Mouse (Mus musculus): ENCODE measurements around the gene Cyct. TPM values are rescaled to one million over a fixed set of nuclear protein-coding genes. Genes with fewer than 3 reads are reported as not detected.

Gene Cyct
- polyA plus RNA-seq, 1 experiment from 2014 or later: not detected

GRCm38 (mm10) chr2:76342146-76342545 is 18.1 kb downstream of the Cyct start:
- Histone ChIP-seq H3K4me2 (replicated peaks; ENCODE audit: low read depth, low read length) (no peak overlapping the region), H3K4me3 (ENCODE audit: low read depth, low read length) (no peak overlapping the region), H3K36me3 (ENCODE audit: insufficient read depth, low read length) (no peaks in the 10 kb centered on the region), H3K27ac (ENCODE audit: low read length) (no peak overlapping the region), H3K27me3 (replicated peaks; ENCODE audit: insufficient read depth, low read length) (0 out of 2 replicates have a peak, but pooled peaks cover 3% of the 10 kb centered on the region), H3K9me3 (ENCODE audit: low read length) (no peaks in the 10 kb centered on the region), H3K4me1 (ENCODE audit: insufficient read depth, low read depth, low read length) (no peaks in the 10 kb centered on the region), H3K9ac (replicated peaks; ENCODE audit: low read depth) (no peak overlapping the region)
- ATAC-seq (no peak), DNase-seq (ENCODE audit: low spot score) (no peak)
- TF ChIP-seq EP300 (IDR thresholded peaks at IDR 0.05): no peak
- TF ChIP-seq CTCF (IDR thresholded peaks at IDR 0.05): no peak
- 84% methylated on average over 9 of the region's 9 CpGs for whole genome bisulfite sequencing

- Histone ChIP-seq H3K9me3 (ENCODE audit: low read length) (no peaks in the 10 kb centered on the region), H3K36me3 (ENCODE audit: insufficient read depth, low read length) (no peaks in the 10 kb centered on the region), H3K27me3 (replicated peaks; ENCODE audit: insufficient read depth, low read length) (0 out of 2 replicates have a peak, but pooled peaks cover 3% of the 10 kb centered on the region), H3K4me2 (replicated peaks; ENCODE audit: low read depth, low read length) (peak within 1 kb of the TSS; percentile 76), H3K4me3 (ENCODE audit: low read depth, low read length) (peak within 1 kb of the TSS; percentile 39), H3K4me1 (ENCODE audit: insufficient read depth, low read depth, low read length) (no peaks in the 10 kb centered on the region), H3K27ac (ENCODE audit: low read length) (no peak within 1 kb of the TSS), H3K9ac (replicated peaks; ENCODE audit: low read depth) (no peak within 1 kb of the TSS)
- DNase-seq (ENCODE audit: low spot score): peak; percentile 50
- WGBS: 18% methylated on average over 35 of the region's 41 CpGs
- TF ChIP-seq CTCF (IDR thresholded peaks at IDR 0.05) (no peak), EP300 (IDR thresholded peaks at IDR 0.05) (no peak)
- peak; percentile 80 for ATAC-seq
Observed at GRCm38 (mm10) chr2:76338215-76339156, 21.8 kb downstream of the Cyct start, which contains the start of gene Pde11a. TSS of gene Pde11a (minus strand) at chr2:76338774.

GRCm38 (mm10) chr2:76334596-76334995 is 25.7 kb downstream of the Cyct start:
- no peak overlapping the region for H3K9ac ChIP-seq (replicated peaks; ENCODE audit: low read depth)
- H3K4me3 ChIP-seq (ENCODE audit: low read depth, low read length): no peak overlapping the region
- ATAC-seq: no peak
- no peak overlapping the region for H3K4me2 ChIP-seq (replicated peaks; ENCODE audit: low read depth, low read length)
- H3K27ac ChIP-seq (ENCODE audit: low read length): no peak overlapping the region
- 0 out of 2 replicates have a peak, but pooled peaks cover 3% of the 10 kb centered on the region for H3K27me3 ChIP-seq (replicated peaks; ENCODE audit: insufficient read depth, low read length)
- no peaks in the 10 kb centered on the region for H3K9me3 ChIP-seq (ENCODE audit: low read length)
- TF ChIP-seq EP300 (IDR thresholded peaks at IDR 0.05) (no peak), CTCF (IDR thresholded peaks at IDR 0.05) (peak; percentile 36; the same call in 1 of the 2 replicates)
- H3K36me3 ChIP-seq (ENCODE audit: insufficient read depth, low read length): no peaks in the 10 kb centered on the region
- no peak for DNase-seq (ENCODE audit: low spot score)
- H3K4me1 ChIP-seq (ENCODE audit: insufficient read depth, low read depth, low read length): no peaks in the 10 kb centered on the region
- 78% methylated on average over 5 of the region's 5 CpGs for WGBS

- no peaks in the 10 kb centered on the region for H3K4me1 ChIP-seq (ENCODE audit: insufficient read depth, low read depth, low read length)
- no peak for TF ChIP-seq EP300 (IDR thresholded peaks at IDR 0.05)
- TF ChIP-seq CTCF (IDR thresholded peaks at IDR 0.05): no peak
- no peak overlapping the region for H3K9ac ChIP-seq (replicated peaks; ENCODE audit: low read depth)
- no peak overlapping the region for H3K27ac ChIP-seq (ENCODE audit: low read length)
- no peak overlapping the region for H3K4me2 ChIP-seq (replicated peaks; ENCODE audit: low read depth, low read length)
- H3K27me3 ChIP-seq (replicated peaks; ENCODE audit: insufficient read depth, low read length): no peaks in the 10 kb centered on the region
- DNase-seq (ENCODE audit: low spot score) (no peak), ATAC-seq (no peak)
- H3K4me3 ChIP-seq (ENCODE audit: low read depth, low read length): no peak overlapping the region
- H3K9me3 ChIP-seq (ENCODE audit: low read length): no peaks in the 10 kb centered on the region
- 49% methylated on average over 11 of the region's 11 CpGs for WGBS
- no peaks in the 10 kb centered on the region for H3K36me3 ChIP-seq (ENCODE audit: insufficient read depth, low read length)
Observed at GRCm38 (mm10) chr2:76332161-76332805, 28.0 kb downstream of the Cyct start.

GRCm38 (mm10) chr2:76330081-76330480 is 30.2 kb downstream of the Cyct start:
- H3K4me1 ChIP-seq (ENCODE audit: insufficient read depth, low read depth, low read length): no peaks in the 10 kb centered on the region
- WGBS: 80% methylated on average over 5 of the region's 5 CpGs
- H3K27me3 ChIP-seq (replicated peaks; ENCODE audit: insufficient read depth, low read length): no peaks in the 10 kb centered on the region
- H3K36me3 ChIP-seq (ENCODE audit: insufficient read depth, low read length): no peaks in the 10 kb centered on the region
- TF ChIP-seq EP300 (IDR thresholded peaks at IDR 0.05) (no peak), CTCF (IDR thresholded peaks at IDR 0.05) (no peak)
- ATAC-seq: no peak
- H3K9ac ChIP-seq (replicated peaks; ENCODE audit: low read depth): no peak overlapping the region
- DNase-seq (ENCODE audit: low spot score): no peak
- H3K27ac ChIP-seq (ENCODE audit: low read length): no peak overlapping the region
- H3K4me3 ChIP-seq (ENCODE audit: low read depth, low read length): no peak overlapping the region
- no peak overlapping the region for H3K4me2 ChIP-seq (replicated peaks; ENCODE audit: low read depth, low read length)
- no peaks in the 10 kb centered on the region for H3K9me3 ChIP-seq (ENCODE audit: low read length)

GRCm38 (mm10) chr2:76326161-76326560 is 34.1 kb downstream of the Cyct start:
- 77% methylated on average over 3 of the region's 3 CpGs for WGBS
- Histone ChIP-seq H3K27ac (ENCODE audit: low read length) (no peak overlapping the region), H3K36me3 (ENCODE audit: insufficient read depth, low read length) (no peaks in the 10 kb centered on the region)

More at GRCm38 (mm10) chr2:76326161-76326560, 34.1 kb downstream of the Cyct start:
- Histone ChIP-seq H3K4me2 (replicated peaks; ENCODE audit: low read depth, low read length) (no peak overlapping the region), H3K4me1 (ENCODE audit: insufficient read depth, low read depth, low read length) (no peaks in the 10 kb centered on the region), H3K4me3 (ENCODE audit: low read depth, low read length) (no peak overlapping the region), H3K9ac (replicated peaks; ENCODE audit: low read depth) (no peak overlapping the region), H3K27me3 (replicated peaks; ENCODE audit: insufficient read depth, low read length) (no peaks in the 10 kb centered on the region), H3K9me3 (ENCODE audit: low read length) (no peaks in the 10 kb centered on the region)
- no peak for ATAC-seq
- no peak for TF ChIP-seq CTCF (IDR thresholded peaks at IDR 0.05)
- no peak for DNase-seq (ENCODE audit: low spot score)

Data from lung, postnatal 0 days (tissue).